17 mouse cellular contexts compared by ENCODE assay signal in genomic region chr4:32274776-32275294, GRCm38 (mm10).
"Had no signal": no experiment of that assay in that cellular context is flagged by ENCODE, and none has a peak within 500 bp of the region (broad histone marks: within the 10 kb centered on the region; RNA-seq: fewer than 3 reads in every experiment).

No protein-coding gene starts in this region.

- ATAC-seq: intestine, embryonic 16.5 days; midbrain, embryonic 15.5 days had no signal

- H3K27me3 ChIP-seq: kidney, embryonic 15.5 days; limb, embryonic 13.5 days; liver, embryonic 15.5 days; lung, embryonic 15.5 days; midbrain, embryonic 15.5 days; neural tube, embryonic 15.5 days; stomach, embryonic 15.5 days had no signal

- H3K27ac ChIP-seq: kidney, embryonic 15.5 days; limb, embryonic 13.5 days; liver, embryonic 15.5 days; lung, embryonic 15.5 days; midbrain, embryonic 15.5 days; neural tube, embryonic 15.5 days; stomach, embryonic 15.5 days had no signal

- H3K4me2 ChIP-seq: kidney, embryonic 15.5 days; limb, embryonic 13.5 days; liver, embryonic 11.5 days; liver, embryonic 15.5 days; lung, embryonic 15.5 days; midbrain, embryonic 11.5 days; midbrain, embryonic 15.5 days; neural tube, embryonic 15.5 days; stomach, embryonic 15.5 days had no signal

- H3K36me3 ChIP-seq: kidney, embryonic 15.5 days; limb, embryonic 13.5 days; liver, embryonic 15.5 days; lung, embryonic 15.5 days; midbrain, embryonic 15.5 days; stomach, embryonic 15.5 days had no signal

- H3K9ac ChIP-seq: kidney, embryonic 15.5 days; limb, embryonic 13.5 days; liver, embryonic 15.5 days; lung, embryonic 15.5 days; midbrain, embryonic 15.5 days; neural tube, embryonic 15.5 days; stomach, embryonic 15.5 days had no signal

- H3K4me3 ChIP-seq: kidney, embryonic 15.5 days; limb, embryonic 13.5 days; liver, embryonic 15.5 days; lung, embryonic 15.5 days; midbrain, embryonic 15.5 days; neural tube, embryonic 15.5 days; stomach, embryonic 15.5 days had no signal

- H3K4me1 ChIP-seq: kidney, embryonic 15.5 days; liver, embryonic 15.5 days; midbrain, embryonic 15.5 days; stomach, embryonic 15.5 days had no signal

- DNase-seq: kidney, adult 2 months; kidney, postnatal 14 days; left cerebral cortex, postnatal 4 days; lung, postnatal 14 days; spleen, adult 18-20 months; thymus, adult 2 months; thymus, postnatal 36 days had no signal

- H3K9me3 ChIP-seq: kidney, embryonic 15.5 days; limb, embryonic 13.5 days; liver, embryonic 15.5 days; lung, embryonic 15.5 days; midbrain, embryonic 15.5 days; neural tube, embryonic 15.5 days; stomach, embryonic 15.5 days had no signal
